Mouse (Mus musculus) MEL (cell line): ENCODE data around the gene Lpin1. TPM values are rescaled to one million over a fixed set of nuclear protein-coding genes. Genes with fewer than 3 reads are reported as not detected.
A peak's percentile ranks its signal among the peaks of the same experiment; 100 is the strongest.

ENCODE experiments used
- DNase-seq: peaks from one replicate; pipeline ENCODE4 v3.0.0; 2011; ENCODE audit warnings: low read depth, low spot score
- H3K27ac ChIP-seq: 2 replicates; pipeline ENCODE4 v1.5.1; 2012; ENCODE audit warnings: low read depth, mild to moderate bottlenecking, control low read depth, low read length, moderate library complexity; ENCODE audit not compliant: control insufficient read depth
- H3K27me3 ChIP-seq, 2 experiments: fragments of 150-350 bp in 1 of 2; sonication (generic) in 1 of 2; 2 replicates each; pipeline ENCODE4 v1.6.1; 2012; ENCODE audit warnings: low read length in 2 of 2, mild to moderate bottlenecking in 2 of 2, improper control_type of control experiment in 1 of 2, moderate library complexity in 1 of 2; ENCODE audit not compliant: insufficient read depth in 2 of 2, control insufficient read depth in 1 of 2
- H3K36me3 ChIP-seq, 2 experiments: 2 replicates each; pipeline ENCODE4 v1.6.1; 2012 to 2014; ENCODE audit warnings: low read length in 2 of 2, improper control_type of control experiment in 1 of 2, inconsistent platforms in 1 of 2, mild to moderate bottlenecking in 1 of 2; ENCODE audit not compliant: insufficient read depth in 2 of 2, control insufficient read depth in 1 of 2
- H3K4me1 ChIP-seq, 2 experiments: fragments of 150-350 bp in 1 of 2; sonication (generic) in 1 of 2; 2 replicates each; pipeline ENCODE4 v1.6.1; 2012; ENCODE audit warnings: low read length in 2 of 2, improper control_type of control experiment in 1 of 2, mild to moderate bottlenecking in 1 of 2; ENCODE audit not compliant: insufficient read depth in 2 of 2, control insufficient read depth in 1 of 2
- H3K4me3 ChIP-seq, 2 experiments: fragments of 150-350 bp in 1 of 2; sonication (generic) in 1 of 2; 2 replicates each; pipeline ENCODE4 v1.5.1; 2012; ENCODE audit warnings: low read depth in 2 of 2, low read length in 2 of 2, mild to moderate bottlenecking in 2 of 2, moderate library complexity in 2 of 2, control low read depth in 1 of 2, improper control_type of control experiment in 1 of 2; ENCODE audit not compliant: control insufficient read depth in 1 of 2, insufficient read depth in 1 of 2
- H3K79me2 ChIP-seq: 2 replicates; pipeline ENCODE4 v1.6.1; 2012; ENCODE audit warnings: mild to moderate bottlenecking, low read length, moderate library complexity; ENCODE audit not compliant: control insufficient read depth, poor library complexity, insufficient read depth
- H3K9ac ChIP-seq: 2 replicates; pipeline ENCODE4 v1.6.1; 2012; ENCODE audit warnings: low read depth, mild to moderate bottlenecking, control low read depth, low read length, moderate library complexity; ENCODE audit not compliant: control insufficient read depth, poor library complexity, severe bottlenecking
- H3K9me3 ChIP-seq: fragments of 150-350 bp; sonication (generic); replicated peaks from 2 replicates; pipeline ENCODE4 v1.6.1; 2012; ENCODE audit warnings: mild to moderate bottlenecking, low read length, improper control_type of control experiment, moderate library complexity; ENCODE audit not compliant: insufficient read depth
- CHD1 ChIP-seq: IDR thresholded peaks from 2 replicates; pipeline ENCODE4 v1.6.1; 2012; ENCODE audit warnings: low read depth, mild to moderate bottlenecking, inconsistent platforms, low read length, improper control_type of control experiment
- ELF1 ChIP-seq: IDR thresholded peaks from 2 replicates; pipeline ENCODE4 v1.6.1; 2014; ENCODE audit warnings: low read depth, mild to moderate bottlenecking, inconsistent platforms, low read length, improper control_type of control experiment, moderate library complexity
- EP300 ChIP-seq, 2 experiments: IDR thresholded peaks; 2 replicates each; pipeline ENCODE4 v1.6.1; 2011; ENCODE audit warnings: improper control_type of control experiment in 2 of 2, low read length in 2 of 2, low read depth in 1 of 2, mild to moderate bottlenecking in 1 of 2
- ETS1 ChIP-seq: IDR thresholded peaks from 2 replicates; pipeline ENCODE4 v1.6.1; 2012; ENCODE audit warnings: low read depth, mild to moderate bottlenecking, inconsistent platforms, low read length, improper control_type of control experiment, moderate library complexity
- GABPA ChIP-seq: IDR thresholded peaks from 2 replicates; pipeline ENCODE4 v1.6.1; 2012; ENCODE audit warnings: low read depth, mild to moderate bottlenecking, inconsistent platforms, low read length, improper control_type of control experiment, moderate library complexity
- HCFC1 ChIP-seq: IDR thresholded peaks from 2 replicates; pipeline ENCODE4 v1.6.1; 2012; ENCODE audit warnings: low read depth, mild to moderate bottlenecking, inconsistent platforms, low read length, improper control_type of control experiment, moderate library complexity
- KAT2A ChIP-seq: conservative IDR thresholded peaks from 2 replicates; pipeline ENCODE4 v1.6.1; 2012; ENCODE audit warnings: low read depth, low read length, improper control_type of control experiment, inconsistent platforms
- MAX ChIP-seq: IDR thresholded peaks from 2 replicates; pipeline ENCODE4 v1.6.1; 2011; ENCODE audit warnings: low read length, improper control_type of control experiment
- MXI1 ChIP-seq: IDR thresholded peaks from 2 replicates; pipeline ENCODE4 v1.6.1; 2011; ENCODE audit warnings: mild to moderate bottlenecking, low read depth, low read length, improper control_type of control experiment
- MYB ChIP-seq: IDR thresholded peaks from 2 replicates; pipeline ENCODE4 v1.6.1; 2011; ENCODE audit warnings: mild to moderate bottlenecking, low read depth, low read length, improper control_type of control experiment
- NRF1 ChIP-seq: IDR thresholded peaks from 2 replicates; pipeline ENCODE4 v1.6.1; 2014; ENCODE audit warnings: low read depth, mild to moderate bottlenecking, inconsistent platforms, low read length, improper control_type of control experiment, moderate library complexity; ENCODE audit not compliant: poor library complexity, insufficient read depth, severe bottlenecking
- POLR2A ChIP-seq, 2 experiments: IDR thresholded peaks; 2 replicates each; pipeline ENCODE4 v1.6.1; 2011 to 2012; ENCODE audit warnings: low read length in 2 of 2, mild to moderate bottlenecking in 2 of 2, control low read depth in 1 of 2, improper control_type of control experiment in 1 of 2, low read depth in 1 of 2, moderate library complexity in 1 of 2; ENCODE audit not compliant: control insufficient read depth in 1 of 2, insufficient read depth in 1 of 2, poor library complexity in 1 of 2
- POLR2AphosphoS5 ChIP-seq: IDR thresholded peaks from 2 replicates; pipeline ENCODE4 v1.6.1; 2012; ENCODE audit warnings: low read depth, borderline replicate concordance, mild to moderate bottlenecking, inconsistent platforms, low read length, moderate library complexity, mixed read lengths
- RCOR1 ChIP-seq: IDR thresholded peaks from 2 replicates; pipeline ENCODE4 v1.6.1; 2012; ENCODE audit warnings: low read depth, mild to moderate bottlenecking, inconsistent platforms, low read length, improper control_type of control experiment
- SIN3A ChIP-seq: IDR thresholded peaks from 2 replicates; pipeline ENCODE4 v1.6.1; 2012; ENCODE audit warnings: low read length, improper control_type of control experiment, inconsistent platforms
- SMC3 ChIP-seq: IDR thresholded peaks from 2 replicates; pipeline ENCODE4 v1.6.1; 2011; ENCODE audit warnings: low read depth, low read length, improper control_type of control experiment
- TBP ChIP-seq: IDR thresholded peaks from 2 replicates; pipeline ENCODE4 v1.8.0; 2011; ENCODE audit warnings: low read depth, low read length, improper control_type of control experiment
- TCF12 ChIP-seq: IDR thresholded peaks from 2 replicates; pipeline ENCODE4 v1.6.1; 2014; ENCODE audit warnings: low read depth, mild to moderate bottlenecking, inconsistent platforms, low read length, improper control_type of control experiment, moderate library complexity
- UBTF ChIP-seq: IDR thresholded peaks from 2 replicates; pipeline ENCODE4 v1.6.1; 2012; ENCODE audit warnings: low read depth, mild to moderate bottlenecking, inconsistent platforms, low read length, improper control_type of control experiment, moderate library complexity, borderline replicate concordance; ENCODE audit not compliant: insufficient read depth
- USF1 ChIP-seq: IDR thresholded peaks from 2 replicates; pipeline ENCODE4 v1.6.1; 2014; ENCODE audit warnings: low read depth, mild to moderate bottlenecking, inconsistent platforms, low read length, improper control_type of control experiment, moderate library complexity
- USF2 ChIP-seq, 2 experiments: IDR thresholded peaks; 2 replicates each; pipeline ENCODE4 v1.6.1; 2011 to 2012; ENCODE audit warnings: improper control_type of control experiment in 2 of 2, low read length in 2 of 2, borderline replicate concordance in 1 of 2, inconsistent platforms in 1 of 2, low read depth in 1 of 2, mild to moderate bottlenecking in 1 of 2; ENCODE audit not compliant: insufficient read depth in 1 of 2
- ZC3H11A ChIP-seq: IDR thresholded peaks from 2 replicates; pipeline ENCODE4 v1.6.1; 2012; ENCODE audit warnings: low read depth, mild to moderate bottlenecking, inconsistent platforms, low read length, improper control_type of control experiment
- ZKSCAN1 ChIP-seq: IDR thresholded peaks from 2 replicates; pipeline ENCODE4 v1.6.1; 2012; ENCODE audit warnings: low read depth, mild to moderate bottlenecking, inconsistent platforms, low read length, improper control_type of control experiment, moderate library complexity
- ZMIZ1 ChIP-seq: IDR thresholded peaks from 2 replicates; pipeline ENCODE4 v1.6.1; 2012; ENCODE audit warnings: low read depth, mild to moderate bottlenecking, inconsistent platforms, low read length, improper control_type of control experiment, moderate library complexity
- polyA plus RNA-seq, 2 experiments: library from polyadenylated mRNA; stranded (reverse) in 1 of 2; unstranded in 1 of 2; fragments of >175 nt in 1 of 2; fragments of >200 nt in 1 of 2; gene quantifications; 2 replicates each; pipeline versions ENCODE4 v1.2.1 to v1.2.4; 2012; ENCODE audit warnings: low replicate concordance in 2 of 2, low read depth in 1 of 2; ENCODE audit not compliant: insufficient read length in 2 of 2, insufficient read depth in 1 of 2, missing spikeins in 1 of 2
- total RNA-seq: library from RNA; depleted of rRNA; stranded (reverse); fragments of 300-350 nt; gene quantifications from 2 replicates; pipeline ENCODE4 v1.2.3, GENCODE M21; 2012

Lpin1 gene
- total and polyA plus RNA-seq, 3 experiments: 1.2 to 3.9 TPM; not detected in 1

GRCm38 (mm10) chr12:16591453-16592200 is 19.1 kb downstream of the Lpin1 start:
- TF ChIP-seq TCF12 (peak; percentile 31; the same call in 1 of the 2 replicates), MXI1 (peak; percentile 86), USF2 (IDR thresholded peaks at IDR 0.05; ENCODE audit: borderline replicate concordance in 1 of 2, insufficient read depth in 1 of 2, low read depth in 1 of 2, low read length in 2 of 2) (no peak), SIN3A (peak; percentile 99), SMC3 (no peak), ETS1 (peak; percentile 79; the same call in 1 of the 2 replicates), TBP (peak; percentile 52; the same call in 1 of the 2 replicates), ZMIZ1 (no peak), MYB (no peak), EP300 (IDR thresholded peaks at IDR 0.05; ENCODE audit: low read depth in 1 of 2, low read length in 2 of 2) (peak; percentile 12 to 37; a peak in 1 of 4 replicates), HCFC1 (peak; percentile 70), MAX (peak; percentile 77), RCOR1 (0 out of 2 replicates have a peak, but pooled peaks have one; percentile 16), POLR2A (IDR thresholded peaks at IDR 0.05; ENCODE audit: control insufficient read depth in 1 of 2, insufficient read depth in 1 of 2, low read depth in 1 of 2, low read length in 2 of 2, poor library complexity in 1 of 2) (peak in 1 of 2 experiments; percentile 41; a peak in 1 of 4 replicates), UBTF (no peak), ELF1 (peak; percentile 61), ZKSCAN1 (peak; percentile 93), GABPA (no peak)
- TF ChIP-seq, all 39 proteins: peak for 12
- Histone ChIP-seq H3K9ac (0 out of 2 replicates have a peak overlapping the region, but pooled peaks have one; percentile 4), H3K4me1 (peaks cover 2 to 6% of the 10 kb centered on the region in 2 experiments; a peak in 2 of 4 replicates), H3K4me3 (peak overlapping the region; percentile 51 to 61), H3K27me3 (no peaks in the 10 kb centered on the region), H3K9me3 (no peaks in the 10 kb centered on the region), H3K36me3 (no peaks in the 10 kb centered on the region; a peak in 1 of 4 replicates), H3K27ac (no peak overlapping the region), H3K79me2 (peaks cover 2% of the 10 kb centered on the region; the same call in 1 of the 2 replicates)
- DNase-seq: peak; percentile 94

GRCm38 (mm10) chr12:16589966-16590365 is 20.8 kb downstream of the Lpin1 start:
- no peak overlapping the region for H3K4me3 ChIP-seq
- H3K4me1 ChIP-seq: peaks cover 2 to 6% of the 10 kb centered on the region in 2 experiments; a peak in 2 of 4 replicates
- DNase-seq: no peak
- H3K79me2 ChIP-seq: peaks cover 2% of the 10 kb centered on the region; the same call in 1 of the 2 replicates
- no peaks in the 10 kb centered on the region; a peak in 1 of 4 replicates for H3K36me3 ChIP-seq
- no peak overlapping the region for H3K27ac ChIP-seq
- H3K27me3 ChIP-seq: no peaks in the 10 kb centered on the region
- H3K9me3 ChIP-seq: no peaks in the 10 kb centered on the region
- TF ChIP-seq NRF1 (no peak), USF1 (no peak), POLR2AphosphoS5 (no peak), UBTF (no peak), ZC3H11A (no peak), TCF12 (no peak), CHD1 (no peak), HCFC1 (no peak), MAX (no peak), KAT2A (no peak)
- H3K9ac ChIP-seq: no peak overlapping the region
